Mouse (Mus musculus): ENCODE data around the gene Tpi1.

DNA sequence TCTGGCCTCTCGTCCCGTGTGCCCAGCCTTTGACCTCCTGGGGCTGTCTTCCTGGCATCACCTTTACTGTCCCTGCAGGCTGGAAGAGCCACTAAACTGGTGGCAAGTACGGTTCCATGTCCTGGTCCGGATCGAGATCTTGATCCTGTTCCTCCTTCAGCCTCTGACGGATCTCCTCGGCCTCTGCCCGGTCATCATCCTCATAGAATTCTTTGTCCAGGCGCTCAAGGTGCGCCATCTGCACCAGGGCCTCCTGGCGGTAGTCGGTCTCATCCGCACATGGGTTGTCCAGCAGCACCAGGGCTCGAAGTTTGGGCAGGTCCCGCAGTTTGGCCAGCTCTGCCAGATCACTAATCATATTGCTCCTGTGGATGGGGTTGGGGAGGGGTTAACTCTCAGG is 43.6 kb downstream of the Tpi1 start:
- no peak for TF ChIP-seq POLR2A (IDR thresholded peaks at IDR 0.05; ENCODE audit: borderline replicate concordance, extremely low read depth, insufficient read depth, insufficient read length, poor library complexity, severe bottlenecking)
- TF ChIP-seq CTCF (IDR thresholded peaks at IDR 0.05; ENCODE audit: borderline replicate concordance, extremely low read depth, insufficient read depth, insufficient read length), result no peak
